Mouse (Mus musculus) forebrain, embryonic 14.5 days (tissue): ENCODE data around the gene Prtn3. TPM values are rescaled to one million over a fixed set of nuclear protein-coding genes. Genes with fewer than 3 reads are reported as not detected.
"Not testable (repeated sequence)": the region's sequence is repeated elsewhere in the genome, so short reads cannot be mapped to it uniquely, and the experiment has no call there.

Source experiments
- ATAC-seq: fragments of 200-750 bp; cut with Nextera tagmentation; 2 replicates; pipeline ENCODE4 v1.8.0; 2017; ENCODE audit warnings: mild to moderate bottlenecking, moderate library complexity
- DNase-seq: peaks from one replicate; pipeline ENCODE4 v3.0.0-alpha.2; 2015; ENCODE audit warnings: low spot score
- H3K27ac ChIP-seq: fragments of 300-500 bp; sonication (generic); 2 replicates; pipeline ENCODE4 v1.5.1; 2014; ENCODE audit warnings: low read depth, mild to moderate bottlenecking, control low read depth, low read length, moderate library complexity
- H3K27me3 ChIP-seq: fragments of 300-500 bp; sonication (generic); replicated peaks from 2 replicates; pipeline ENCODE4 v1.6.1; 2014; ENCODE audit warnings: low read length, control low read depth, mixed read lengths; ENCODE audit not compliant: control insufficient read depth, insufficient read depth
- H3K36me3 ChIP-seq: fragments of 300-500 bp; sonication (generic); 2 replicates; pipeline ENCODE4 v1.6.1; 2014; ENCODE audit warnings: low read length, control low read depth; ENCODE audit not compliant: control insufficient read depth, insufficient read depth
- H3K4me1 ChIP-seq: fragments of 300-500 bp; sonication (generic); 2 replicates; pipeline ENCODE4 v1.6.1; 2014; ENCODE audit warnings: antibody characterized with exemption, low read length, control low read depth; ENCODE audit not compliant: control insufficient read depth, insufficient read depth
- H3K4me2 ChIP-seq: fragments of 300-500 bp; sonication (generic); 2 replicates; pipeline ENCODE4 v1.6.1; 2014; ENCODE audit warnings: mild to moderate bottlenecking, control low read depth, low read length
- H3K4me3 ChIP-seq: fragments of 300-500 bp; sonication (generic); 2 replicates; pipeline ENCODE4 v1.5.1; 2014; ENCODE audit warnings: low read depth, low read length, control low read depth
- H3K9ac ChIP-seq: fragments of 300-500 bp; sonication (generic); 2 replicates; pipeline ENCODE4 v1.6.1; 2014; ENCODE audit warnings: mild to moderate bottlenecking, low read length, control low read depth, moderate library complexity
- H3K9me3 ChIP-seq: fragments of 300-500 bp; sonication (generic); replicated peaks from 2 replicates; pipeline ENCODE4 v1.6.1; 2016; ENCODE audit warnings: low read length, control low read depth, mixed read lengths; ENCODE audit not compliant: control insufficient read depth
- WGBS: fragments of 180-500 bp; shearing (Covaris S2); extraction: QIAGEN DNeasy Blood & Tissue Kit; methylation state at CpG from one replicate; pipeline ENCODE4 v1.1.7; 2014; 5-methylcytosine and 5-hydroxymethylcytosine counted together
- polyA plus RNA-seq: library from polyadenylated mRNA; unstranded; fragments of >200 nt; fragmentation: Nextera tagmentation; extraction: Ambion mirVana; gene quantifications from 2 replicates; pipeline ENCODE4 v1.2.1, GENCODE M21; 2014

Gene Prtn3
- polyA plus RNA-seq, 1 experiment from 2014 or later: 16.9 TPM

DNA sequence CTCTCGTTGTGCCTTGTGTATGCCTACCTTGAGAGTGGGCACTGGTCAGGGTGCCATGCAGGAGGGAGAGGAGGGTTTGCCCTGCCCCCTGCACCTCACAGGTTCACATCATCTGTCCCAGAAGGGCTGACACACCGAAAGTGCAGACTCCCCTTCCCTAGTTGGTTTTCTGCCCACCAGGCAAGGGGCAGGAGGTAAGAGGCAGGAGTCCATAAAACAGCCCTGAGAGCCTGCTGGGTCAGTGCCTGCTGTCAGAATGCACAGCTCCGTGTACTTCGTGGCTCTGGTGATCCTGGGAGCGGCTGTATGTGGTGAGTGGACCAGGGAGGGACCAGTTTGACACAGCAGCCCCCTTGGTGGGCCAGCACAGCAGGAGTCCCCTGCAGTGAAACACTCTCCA lies 16.4 kb downstream of the Prtn3 start, which contains the start of gene Cfd:
Gene Cfd (plus strand): TSS at position 184 of the 400 bp plus-strand sequence.
- Histone ChIP-seq H3K27ac (no peak within 1 kb of the TSS), H3K9ac (no peak within 1 kb of the TSS), H3K4me1 (no peaks in the 10 kb centered on the region), H3K27me3 (no peaks in the 10 kb centered on the region), H3K4me2 (no peak within 1 kb of the TSS), H3K4me3 (no peak within 1 kb of the TSS), H3K9me3 (no peaks in the 10 kb centered on the region), H3K36me3 (peaks cover 8% of the 10 kb centered on the region)
- 37% methylated on average over 5 of the region's 5 CpGs for WGBS
- DNase-seq: no peak
- no peak for ATAC-seq

DNA sequence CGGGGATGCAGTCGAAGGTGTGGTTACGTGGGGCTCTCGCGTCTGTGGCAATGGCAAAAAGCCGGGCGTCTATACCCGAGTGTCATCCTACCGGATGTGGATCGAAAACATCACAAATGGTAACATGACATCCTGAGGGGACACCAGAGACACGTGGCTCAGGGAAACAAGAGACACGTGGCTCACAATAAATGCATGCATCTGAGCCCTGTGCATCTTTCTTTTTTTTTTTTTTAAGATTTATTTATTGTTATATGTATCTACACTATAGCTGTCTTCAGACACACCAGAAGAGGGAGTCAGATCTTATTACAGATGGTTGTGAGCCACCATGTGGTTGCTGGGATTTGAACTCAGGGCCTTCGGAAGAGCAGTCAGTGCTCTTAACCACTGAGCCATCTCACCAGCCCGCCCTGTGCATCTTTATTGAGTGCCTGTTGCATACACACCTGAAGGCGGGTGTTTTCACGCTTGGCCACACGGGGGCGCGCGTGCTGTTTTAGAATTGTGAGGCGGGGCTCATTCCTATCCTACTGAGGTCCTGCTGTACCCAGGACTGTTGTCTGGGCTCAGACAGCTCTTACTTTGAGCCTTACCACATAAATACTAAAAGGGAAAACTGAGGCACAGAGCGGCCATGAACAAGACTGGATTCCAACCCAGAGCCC lies 18.3 kb downstream of the Prtn3 start:
- not testable (repeated sequence) for H3K9me3 ChIP-seq, H3K4me3 ChIP-seq, H3K4me1 ChIP-seq, H3K27ac ChIP-seq, H3K27me3 ChIP-seq, H3K9ac ChIP-seq, H3K4me2 ChIP-seq
- DNase-seq (peak; percentile 81), ATAC-seq (peak; percentile 83)
- peaks cover 26% of the 10 kb centered on the region for H3K36me3 ChIP-seq
- WGBS: 42% methylated on average over 22 of the region's 22 CpGs

DNA sequence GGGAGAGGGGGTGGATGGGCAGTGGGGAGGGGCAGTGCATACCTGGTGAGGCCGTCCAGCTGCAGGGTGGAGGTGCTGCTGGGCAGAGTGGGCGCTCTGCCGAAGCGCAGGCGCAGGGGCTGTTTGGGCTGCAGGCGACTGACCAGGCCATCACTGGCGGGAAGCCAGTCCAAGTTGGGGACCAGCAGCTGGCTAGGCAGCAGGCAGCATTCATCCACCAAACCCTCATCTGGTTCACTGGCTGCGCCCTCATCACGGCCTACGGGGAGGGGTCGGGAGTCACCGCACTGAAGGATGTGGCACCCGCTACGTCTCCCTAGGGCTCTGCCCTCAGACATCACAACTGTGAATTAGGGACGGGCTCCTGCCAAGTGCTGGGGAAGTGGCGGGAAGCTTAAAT lies 22.0 kb downstream of the Prtn3 start:
- Histone ChIP-seq H3K36me3 (peaks cover 43% of the 10 kb centered on the region), H3K4me2 (no peak overlapping the region), H3K27ac (no peak overlapping the region), H3K9ac (no peak overlapping the region), H3K4me3 (no peak overlapping the region), H3K9me3 (no peaks in the 10 kb centered on the region), H3K4me1 (no peaks in the 10 kb centered on the region), H3K27me3 (no peaks in the 10 kb centered on the region)
- WGBS: 88% methylated on average over 16 of the region's 16 CpGs
- DNase-seq: no peak
- ATAC-seq: no peak

DNA sequence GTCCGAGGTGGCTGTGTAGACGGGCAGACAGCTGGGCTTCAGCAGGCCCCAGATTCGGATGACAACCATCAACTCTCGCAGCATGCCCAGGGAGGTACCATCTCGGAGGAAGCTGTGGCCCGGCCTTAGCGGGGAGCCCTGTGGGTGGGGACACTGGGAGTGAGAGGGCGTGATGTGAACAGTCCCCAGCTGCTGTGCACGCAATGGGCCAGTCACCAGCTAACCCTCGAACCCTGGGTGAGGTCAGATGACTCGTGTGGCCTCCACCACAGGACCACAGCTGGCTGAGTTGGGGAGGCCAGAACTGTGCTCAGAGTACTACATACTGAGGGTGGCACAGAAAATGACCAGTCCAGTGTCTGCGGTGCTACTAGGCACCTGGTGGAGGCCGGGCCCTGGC lies 22.5 kb downstream of the Prtn3 start:
- no peaks in the 10 kb centered on the region for H3K27me3 ChIP-seq
- H3K36me3 ChIP-seq: peaks cover 43% of the 10 kb centered on the region

DNA sequence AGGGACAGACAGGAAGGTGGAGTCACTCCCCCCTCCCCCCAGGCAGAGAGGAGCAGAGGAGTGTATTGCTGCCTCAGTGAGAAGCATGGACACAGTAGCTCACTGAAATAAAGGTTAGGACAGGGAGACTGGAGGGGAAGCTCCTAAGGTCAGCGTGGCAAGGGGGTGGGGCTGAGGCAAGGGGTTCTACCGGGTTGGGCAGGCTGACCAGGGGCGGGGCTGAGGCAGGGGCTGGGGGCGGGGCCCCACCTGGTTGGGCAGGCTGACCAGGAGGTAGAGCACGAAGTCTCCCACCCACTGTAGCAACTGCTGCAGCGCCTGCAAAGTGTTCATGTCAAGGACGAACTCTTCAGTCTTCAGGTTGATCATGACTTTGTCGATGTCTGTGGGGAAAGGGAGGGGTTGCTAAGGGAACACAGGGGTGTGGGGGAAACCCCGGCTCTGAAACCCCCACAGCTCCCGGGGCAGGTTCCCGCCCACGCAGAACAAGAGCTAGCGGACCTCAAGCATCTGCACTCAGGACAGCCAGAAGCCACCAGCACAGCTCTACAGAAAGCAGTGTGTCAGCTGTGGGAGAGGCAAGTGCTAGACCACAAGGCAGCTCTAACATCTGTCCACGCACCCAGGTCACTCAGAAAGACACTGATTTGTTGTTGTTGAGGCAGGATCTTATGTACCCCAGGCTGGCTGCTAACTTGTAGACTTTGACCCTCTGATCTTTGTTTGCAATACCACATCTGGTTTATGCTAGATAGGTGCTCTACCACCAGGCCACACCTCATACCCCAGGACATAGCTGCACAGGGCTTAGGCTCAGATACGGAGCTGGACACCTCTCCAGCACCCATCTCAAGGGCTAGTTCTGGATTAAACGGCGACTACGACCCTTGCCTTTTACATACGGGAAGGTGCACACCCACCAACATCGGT lies 23.3 kb downstream of the Prtn3 start:
- no peak for ATAC-seq
- Histone ChIP-seq H3K4me3 (no peak overlapping the region), H3K36me3 (peaks cover 48% of the 10 kb centered on the region), H3K9me3 (no peaks in the 10 kb centered on the region), H3K27me3 (no peaks in the 10 kb centered on the region), H3K4me1 (no peaks in the 10 kb centered on the region), H3K27ac (no peak overlapping the region), H3K4me2 (no peak overlapping the region), H3K9ac (no peak overlapping the region)
- DNase-seq: no peak
- WGBS: 56% methylated on average over 20 of the region's 20 CpGs

More for the DNA sequence above, 22.5 kb downstream of the Prtn3 start:
- Histone ChIP-seq H3K4me1 (no peaks in the 10 kb centered on the region), H3K4me3 (no peak overlapping the region), H3K9me3 (no peaks in the 10 kb centered on the region), H3K4me2 (no peak overlapping the region), H3K9ac (no peak overlapping the region), H3K27ac (no peak overlapping the region)
- 91% methylated on average over 13 of the region's 13 CpGs for WGBS
- ATAC-seq (no peak), DNase-seq (no peak)

DNA sequence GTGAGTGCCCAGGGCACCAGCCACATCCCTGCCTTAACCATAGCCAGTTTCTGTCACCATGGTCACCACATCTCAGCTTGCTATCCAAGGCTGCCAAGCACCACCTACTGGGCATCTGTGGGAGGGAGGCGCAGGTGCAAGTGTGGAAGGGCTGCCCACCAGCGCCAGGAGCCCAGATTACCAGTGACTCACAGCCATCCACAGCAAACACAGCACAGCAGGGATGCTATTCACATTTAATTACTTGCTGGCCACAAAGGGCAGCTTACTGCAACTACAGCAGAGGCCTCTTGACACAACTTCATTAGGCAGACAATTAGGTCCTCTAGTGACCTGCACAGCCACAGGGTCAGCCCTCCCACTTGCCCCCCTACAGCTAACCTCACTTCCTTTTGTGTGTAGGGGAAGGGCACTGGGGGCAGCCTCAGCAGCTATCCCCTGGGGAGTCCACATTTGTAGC lies 26.7 kb downstream of the Prtn3 start:
- no peak overlapping the region for H3K4me3 ChIP-seq
- peak overlapping the region; percentile 15; the same call in 1 of the 2 replicates for H3K27ac ChIP-seq
- 8% methylated on average over 2 of the region's 2 CpGs for WGBS
- ATAC-seq (peak; percentile 74), DNase-seq (peak; percentile 69)
- H3K36me3 ChIP-seq: peaks cover 59% of the 10 kb centered on the region
- no peak overlapping the region for H3K4me2 ChIP-seq
- H3K9ac ChIP-seq: no peak overlapping the region
- no peaks in the 10 kb centered on the region for H3K27me3 ChIP-seq
- H3K4me1 ChIP-seq: no peaks in the 10 kb centered on the region
- no peaks in the 10 kb centered on the region for H3K9me3 ChIP-seq

DNA sequence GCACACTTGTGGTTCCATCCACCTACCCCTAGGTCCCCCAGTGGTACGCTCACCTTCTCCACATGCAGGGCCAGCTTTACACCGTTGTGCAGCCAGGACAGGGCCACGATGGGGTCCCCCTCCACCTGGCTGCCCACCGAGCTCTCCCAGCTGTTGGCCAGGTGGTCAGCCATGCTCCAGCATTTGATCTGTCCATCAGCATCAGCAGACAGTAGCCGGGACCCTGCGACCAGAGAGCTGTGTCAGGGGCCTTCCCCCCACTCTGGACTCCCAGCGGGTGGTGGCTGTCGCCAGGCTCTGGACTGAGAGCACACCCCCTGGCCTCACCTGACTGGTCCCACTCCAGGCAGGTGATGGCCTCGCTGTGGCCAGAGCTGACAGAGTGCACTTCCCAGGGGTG lies 32.4 kb downstream of the Prtn3 start:
- H3K36me3 ChIP-seq: peaks cover 54% of the 10 kb centered on the region
- DNase-seq: no peak
- H3K9ac ChIP-seq: no peak overlapping the region
- 90% methylated on average over 9 of the region's 9 CpGs for WGBS
- ATAC-seq: no peak
- H3K27ac ChIP-seq: no peak overlapping the region
- no peak overlapping the region for H3K4me2 ChIP-seq
- peaks cover 4% of the 10 kb centered on the region; the same call in 1 of the 2 replicates for H3K4me1 ChIP-seq
- H3K9me3 ChIP-seq: no peaks in the 10 kb centered on the region
- H3K4me3 ChIP-seq: no peak overlapping the region
- H3K27me3 ChIP-seq: no peaks in the 10 kb centered on the region

DNA sequence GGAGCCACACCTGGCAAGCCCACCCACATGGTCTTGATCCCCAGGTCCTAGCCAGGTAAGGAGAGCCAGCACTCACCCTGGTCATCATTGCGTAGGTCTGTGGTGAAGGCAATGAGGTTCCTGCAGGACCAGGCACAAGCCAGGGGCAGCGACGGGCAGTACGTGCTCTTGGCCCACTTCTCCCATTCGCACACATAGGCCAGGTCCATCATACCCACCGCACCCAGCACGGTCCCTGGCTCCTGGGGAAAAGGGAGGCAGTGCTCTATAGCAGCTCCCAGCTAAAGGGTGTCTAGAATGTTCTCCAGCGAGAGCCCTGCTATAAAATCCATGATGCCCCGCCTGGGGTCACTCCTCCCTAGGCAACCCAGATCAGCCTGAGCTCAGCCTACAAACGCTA lies 33.1 kb downstream of the Prtn3 start:
- WGBS: 93% methylated on average over 10 of the region's 10 CpGs
- DNase-seq (no peak), ATAC-seq (no peak)
- Histone ChIP-seq H3K9ac (no peak overlapping the region), H3K4me2 (no peak overlapping the region), H3K9me3 (no peaks in the 10 kb centered on the region), H3K36me3 (peaks cover 52% of the 10 kb centered on the region), H3K4me3 (no peak overlapping the region), H3K27ac (no peak overlapping the region), H3K4me1 (peaks cover 4% of the 10 kb centered on the region; the same call in 1 of the 2 replicates), H3K27me3 (no peaks in the 10 kb centered on the region)
